Mouse (Mus musculus) heart, postnatal 10 days (tissue): Measurements from ENCODE around the gene Wnt1. TPM values are rescaled to one million over a fixed set of nuclear protein-coding genes. Genes with fewer than 3 reads are reported as not detected.
"Not testable (repeated sequence)": the region's sequence is repeated elsewhere in the genome, so short reads cannot be mapped to it uniquely, and the experiment has no call there.

Experiments
- DNase-seq, 2 experiments: peaks; one replicate each; pipeline ENCODE4 v3.0.0; 2021
- intact Hi-C: fragments of 180-260 bp; cut with DNase I; formaldehyde crosslinking; loops from one replicate; pipeline ENCODE4 v1.15.1; 2025
- total RNA-seq, 2 experiments: library from RNA; stranded (reverse); gene quantifications; 2 replicates each; pipeline ENCODE4 v1.2.3; 2021

Gene Wnt1
- total RNA-seq, 2 experiments from 2014 or later = not detected

DNA sequence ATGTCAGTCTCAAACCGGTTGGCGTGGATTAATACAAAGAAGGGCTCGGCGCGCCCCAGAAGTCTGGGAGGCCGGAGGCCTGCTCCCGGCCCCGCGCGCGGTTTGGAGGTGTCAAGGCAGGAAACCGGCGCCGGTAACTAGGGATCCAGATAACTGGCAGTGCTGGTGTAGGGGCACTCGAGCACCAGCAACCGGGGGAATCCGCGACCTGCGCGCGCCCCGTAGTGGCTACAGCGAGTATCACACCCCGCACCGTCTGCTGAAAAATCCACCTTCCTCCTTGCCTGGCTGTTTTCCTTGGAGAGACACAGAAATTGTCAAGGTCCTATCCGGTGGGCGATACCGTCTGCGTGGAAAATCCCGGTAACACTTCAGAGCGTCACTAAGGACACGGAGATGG is 14.4 kb downstream of the Wnt1 start:
- DNase-seq = peak; percentile 89 to 92
- intact Hi-C loops = loop anchor here (2.0 to 5.0 kb wide), 2 partner anchors 97 to 141 kb away; partner anchors contain the start of genes Ccdc65 and Ddx23

DNA sequence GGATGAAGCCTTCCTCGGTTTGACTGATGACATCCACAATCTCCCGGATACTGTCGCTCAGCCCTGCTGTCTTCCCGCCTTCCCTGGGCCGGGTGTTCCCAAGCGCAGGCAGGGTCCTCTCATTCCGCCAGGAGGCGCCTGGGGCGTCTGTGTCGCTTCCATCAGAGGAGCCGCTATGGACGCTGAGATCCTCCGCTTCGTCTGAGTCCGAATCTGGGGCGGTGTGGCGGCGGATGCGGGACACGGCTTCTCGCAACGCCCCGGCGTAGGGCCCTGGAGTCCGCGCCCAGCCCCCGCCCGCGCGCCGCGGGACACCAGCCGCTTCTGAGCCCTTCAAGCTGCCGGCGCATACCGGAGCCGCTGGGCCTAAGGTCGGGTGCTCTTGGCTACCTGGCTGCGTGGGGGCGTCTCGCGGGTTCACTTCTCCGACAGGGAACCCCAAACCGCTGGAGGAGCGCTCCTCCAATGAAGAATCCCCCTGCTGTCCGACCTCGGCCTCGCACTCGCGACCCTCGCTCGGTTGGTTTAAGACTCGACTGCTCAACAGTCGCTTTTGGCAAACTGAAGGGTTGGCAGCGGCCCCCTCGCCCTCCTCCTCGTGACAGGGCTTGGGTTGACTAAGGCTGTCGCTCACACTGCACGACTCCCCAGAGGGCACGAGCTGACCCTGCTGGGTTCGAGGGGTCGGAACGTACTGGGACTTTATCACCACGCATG is 15.8 kb downstream of the Wnt1 start:
- intact Hi-C loops = loop anchor here (2.0 kb wide), 1 partner anchor 143 kb away; the partner anchor contains the start of gene Ddx23
- DNase-seq = peak; percentile 80 to 86

DNA sequence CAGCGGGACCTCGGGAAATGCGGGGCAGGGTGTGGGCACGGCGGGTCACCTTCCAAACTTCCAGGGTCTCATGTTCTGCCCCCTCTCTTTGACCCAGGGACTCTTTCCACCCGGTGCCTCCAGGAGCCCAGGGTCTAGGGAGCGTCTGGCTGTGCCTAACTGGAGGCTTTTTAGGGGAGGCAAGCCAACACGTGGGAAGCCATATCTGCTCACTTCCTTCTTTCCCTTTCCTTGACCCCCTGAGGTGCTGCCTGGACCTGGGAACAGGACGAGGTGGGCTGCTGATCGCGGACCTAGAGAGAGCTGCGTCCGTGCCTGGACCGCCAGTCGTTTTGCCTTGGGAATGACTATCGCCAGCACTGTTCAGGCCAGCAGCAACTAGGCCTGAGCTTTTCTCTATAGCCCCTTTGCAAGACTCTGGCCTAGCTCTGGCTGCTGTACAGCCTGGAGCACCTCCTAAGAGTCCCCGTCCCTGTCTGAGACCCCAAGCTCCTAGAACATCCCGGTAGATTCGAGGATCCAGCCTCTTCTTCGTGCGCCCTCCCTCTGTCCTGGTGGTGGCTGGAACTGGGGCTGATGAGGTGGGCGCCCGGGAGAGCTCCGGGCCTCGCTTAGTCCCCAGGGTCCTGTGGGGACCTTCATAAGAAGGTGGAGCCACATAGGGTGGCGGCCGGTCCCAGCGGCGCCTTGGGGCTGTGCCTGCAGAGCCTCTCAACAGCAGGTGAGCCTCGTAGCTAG is 16.6 kb downstream of the Wnt1 start:
- intact Hi-C loops = no loop called here
- no peak for DNase-seq

DNA sequence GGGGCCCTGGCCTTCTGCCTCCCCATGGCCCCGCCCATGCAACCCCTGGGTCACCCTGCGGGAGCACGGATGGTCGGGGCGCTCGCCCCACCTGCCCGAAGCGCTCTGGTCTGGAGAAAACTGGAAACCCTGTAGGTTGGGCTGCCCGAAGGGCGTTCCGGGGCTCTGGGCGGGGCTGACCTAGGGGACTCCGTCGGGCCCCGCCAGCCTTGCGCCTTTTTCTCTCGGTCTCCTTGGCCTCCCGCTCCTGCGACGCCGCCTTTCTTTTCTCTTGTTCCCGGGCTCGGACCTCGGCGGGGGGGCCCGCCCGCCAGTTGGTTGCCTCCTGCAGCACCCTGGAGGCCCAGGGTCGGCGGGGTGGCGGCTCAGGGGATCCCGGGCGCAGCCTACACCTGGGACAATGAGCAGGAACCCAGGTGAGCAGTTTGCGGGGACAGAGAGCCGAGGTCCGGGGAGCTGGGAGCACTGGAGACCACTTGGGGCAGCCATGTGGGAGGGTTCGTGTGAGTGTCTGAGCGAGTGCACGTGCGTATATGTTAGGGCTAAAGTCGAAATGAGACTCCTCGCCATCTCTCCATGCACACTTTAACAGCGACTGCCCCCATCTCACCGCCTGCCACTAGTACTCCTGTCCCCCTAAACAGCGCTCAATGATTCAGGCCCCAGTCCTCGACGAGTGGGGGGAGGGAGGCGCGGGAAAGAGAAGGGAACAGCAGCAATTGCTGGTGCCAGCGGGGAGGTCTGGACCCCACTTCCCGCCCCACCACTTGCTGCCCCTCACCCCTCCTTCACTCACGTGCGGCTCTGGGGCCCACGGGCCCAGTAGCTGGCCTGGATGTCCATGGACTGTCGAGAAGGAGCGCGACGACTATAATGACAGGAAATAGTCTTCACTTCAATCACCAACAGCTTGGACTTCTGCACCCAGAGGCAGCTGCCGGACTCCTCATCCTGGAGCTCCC is 17.4 kb downstream of the Wnt1 start:
- DNase-seq = peak; percentile 8 to 35
- intact Hi-C loops = no loop called here

DNA sequence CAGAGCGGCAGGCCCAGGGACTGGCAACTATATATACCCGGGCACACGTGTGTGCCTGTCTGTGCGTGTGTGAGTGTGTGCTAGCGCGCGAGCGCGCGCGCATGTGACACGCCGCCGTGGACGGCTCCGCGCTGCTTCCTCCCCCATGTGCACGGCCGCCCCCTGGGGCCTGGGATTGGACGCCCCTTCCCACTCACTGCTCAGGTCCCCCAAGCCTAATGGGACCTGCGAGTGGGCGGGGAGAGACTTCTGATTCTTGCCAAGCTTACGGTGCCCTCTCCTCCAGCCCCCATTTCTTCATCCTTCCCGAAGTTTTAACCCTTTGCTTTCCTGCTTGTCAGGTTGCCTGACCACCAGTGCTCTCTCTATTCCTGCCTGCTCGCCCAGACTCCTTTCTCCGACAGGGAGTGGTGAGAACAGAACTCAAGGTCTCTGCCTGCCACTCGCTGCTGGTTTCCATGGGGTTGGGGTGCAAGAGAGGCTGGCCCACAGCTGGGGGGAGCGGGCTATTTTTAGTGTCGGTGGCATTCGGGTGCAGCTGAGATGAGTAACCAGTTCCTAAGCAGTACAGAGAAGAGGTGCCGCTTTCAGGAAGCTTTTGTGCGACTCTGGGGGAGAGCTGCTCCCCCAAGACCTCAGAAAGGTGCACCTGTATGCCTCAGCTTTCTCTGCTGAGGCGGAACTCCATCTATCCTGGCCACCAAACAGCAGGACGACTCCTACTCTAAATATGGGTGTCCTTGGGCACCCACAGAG is 18.4 kb downstream of the Wnt1 start:
- intact Hi-C loops = loop anchor here (2.0 kb wide), 1 partner anchor 23 kb away; the partner anchor contains the start of gene Prkag1
- DNase-seq = peak; percentile 61 to 68

DNA sequence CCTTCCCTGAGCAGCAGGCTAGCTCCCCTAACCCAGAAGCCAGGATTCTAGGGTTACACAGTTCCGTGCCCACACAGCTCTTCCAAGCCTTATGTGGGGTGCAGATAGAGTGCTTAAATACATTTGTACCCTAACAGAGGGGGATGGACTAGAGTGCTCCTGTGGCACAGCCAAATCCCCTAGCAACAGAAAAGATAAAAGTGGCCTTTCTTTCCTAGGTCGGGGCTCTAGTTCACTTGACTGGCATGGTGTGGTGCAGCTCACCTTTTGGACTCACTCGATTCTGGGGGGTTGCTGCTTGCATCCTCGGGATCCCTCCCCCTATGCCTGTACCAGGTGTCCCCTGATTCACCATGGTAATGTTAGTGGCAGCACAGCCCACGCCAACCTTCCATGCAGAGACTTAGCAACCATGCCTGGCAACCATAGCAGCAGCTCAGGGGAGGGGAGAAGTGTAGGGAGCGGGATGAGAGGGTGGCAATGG is 19.0 kb downstream of the Wnt1 start:
- intact Hi-C loops = loop anchor here (2.0 kb wide), 1 partner anchor 22 kb away; the partner anchor contains the start of gene Prkag1

DNA sequence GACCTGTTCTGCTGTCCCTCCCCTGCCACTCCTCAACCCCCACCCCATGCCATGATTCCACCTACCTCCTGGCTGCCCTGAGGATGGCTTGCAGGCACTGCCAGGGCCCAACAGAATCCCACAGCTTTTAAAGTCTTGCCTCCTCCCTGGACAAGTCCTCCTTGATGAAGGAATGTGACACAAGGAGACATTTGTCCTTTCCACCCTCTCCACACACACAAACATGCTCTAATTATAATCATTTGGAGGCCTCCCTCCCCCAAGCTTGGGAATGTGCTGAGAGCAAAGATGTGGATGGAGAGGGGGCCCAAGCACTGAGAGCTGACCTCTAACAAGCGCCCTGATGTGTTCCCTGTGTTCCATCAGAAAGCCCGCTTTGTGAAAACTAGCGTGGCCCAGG is 19.7 kb downstream of the Wnt1 start, which contains the start of gene Ddn:
TSS of gene Ddn (minus strand) at position 101 of the 400 bp plus-strand sequence.
- DNase-seq = no peak
- intact Hi-C loops = loop anchor here (2.0 kb wide), 1 partner anchor 21 kb away; the partner anchor contains the start of gene Prkag1

More for the DNA sequence above, 19.0 kb downstream of the Wnt1 start:
- DNase-seq = no peak

DNA sequence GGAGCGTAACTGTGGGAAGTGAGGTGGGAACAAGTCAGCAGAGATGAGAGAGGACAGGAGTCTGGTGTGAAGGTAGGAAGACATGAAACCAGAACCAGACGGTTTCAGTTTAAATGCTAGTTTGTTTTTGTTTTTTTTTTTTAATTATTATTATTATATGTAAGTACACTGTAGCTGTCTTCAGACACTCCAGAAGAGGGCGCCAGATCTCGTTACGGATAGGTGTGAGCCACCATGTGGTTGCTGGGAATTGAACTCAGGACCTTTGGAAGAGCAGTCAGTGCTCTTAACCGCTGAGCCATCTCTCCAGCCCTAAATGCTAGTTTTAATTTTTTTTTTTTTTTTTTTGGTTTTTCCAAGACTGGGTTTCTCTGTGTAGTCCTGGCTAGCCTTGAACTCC is 20.6 kb downstream of the Wnt1 start:
- intact Hi-C loops, DNase-seq: not testable (repeated sequence)

DNA sequence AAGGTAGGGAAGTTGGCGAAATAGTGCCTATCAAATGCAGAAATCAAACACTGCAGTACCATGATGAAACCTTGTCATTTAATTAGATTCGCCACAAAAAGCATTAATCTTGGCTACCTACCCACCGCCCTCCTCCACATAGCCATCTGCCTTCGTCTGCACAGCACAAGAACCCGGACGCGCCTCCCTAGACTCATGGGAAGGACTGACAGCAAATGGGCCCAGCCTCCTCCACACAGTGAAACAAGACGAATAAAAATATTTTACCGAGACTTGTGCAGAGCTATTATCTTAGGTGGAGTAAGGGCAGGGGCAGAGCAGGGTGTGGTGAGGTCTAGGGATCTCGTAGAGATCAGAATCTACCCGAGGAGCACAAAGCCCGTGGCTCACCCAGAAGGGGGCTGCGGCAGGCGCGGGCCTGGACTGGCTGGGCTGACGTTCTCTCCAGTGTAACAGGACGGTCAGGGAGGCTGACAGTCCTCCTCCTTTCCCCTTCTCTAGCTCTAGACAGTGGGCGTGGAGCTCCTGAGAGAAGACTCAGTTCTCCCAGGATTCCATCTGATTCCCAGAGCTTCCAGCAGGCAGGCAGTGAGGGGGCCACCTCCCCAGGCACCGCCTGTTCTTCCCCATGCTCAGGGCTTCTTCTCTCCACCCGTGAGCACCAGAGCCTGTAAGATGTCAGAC is 23.2 kb downstream of the Wnt1 start:
- intact Hi-C loops = no loop called here
- DNase-seq = no peak

DNA sequence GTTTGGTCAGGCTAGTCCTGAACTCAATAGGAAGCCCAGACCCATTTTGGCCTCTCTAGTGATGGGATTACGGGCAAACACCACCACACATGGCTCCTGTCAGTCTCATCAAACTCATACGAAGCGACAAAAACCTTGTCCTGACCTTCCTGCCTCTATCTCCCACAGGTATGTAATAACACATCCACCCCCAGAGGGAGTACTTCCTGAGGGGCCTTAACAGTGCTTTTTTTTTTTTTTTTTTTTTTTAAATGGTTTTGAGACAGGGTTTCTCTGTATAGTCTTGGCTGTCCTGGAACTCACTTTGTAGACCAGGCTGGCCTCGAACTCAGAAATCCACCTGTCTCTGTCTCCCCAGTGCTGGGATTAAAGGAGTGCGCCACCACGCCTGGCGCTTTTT is 28.5 kb downstream of the Wnt1 start:
- DNase-seq = no peak
- intact Hi-C loops = no loop called here

DNA sequence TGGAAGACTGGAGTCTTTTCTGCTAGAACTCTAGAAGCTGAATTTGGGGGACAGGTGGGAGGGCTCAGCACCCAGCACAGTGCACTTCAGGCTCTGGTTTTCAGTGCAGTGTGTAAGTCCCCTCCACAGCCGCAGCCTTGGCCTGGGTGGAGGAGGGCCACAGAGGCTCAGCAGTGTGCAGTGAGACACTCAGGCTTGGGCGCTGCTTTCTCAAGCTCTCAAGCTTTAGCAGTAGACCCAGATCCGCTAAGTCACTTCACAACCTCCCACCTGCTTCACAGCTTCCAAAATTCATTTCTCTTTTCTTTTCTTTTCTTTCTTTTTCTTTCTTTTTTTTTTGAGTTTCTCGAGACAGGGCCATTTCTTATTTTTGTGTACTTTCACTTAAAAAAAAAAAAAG is 31.3 kb downstream of the Wnt1 start:
- intact Hi-C loops = no loop called here
- no peak for DNase-seq

DNA sequence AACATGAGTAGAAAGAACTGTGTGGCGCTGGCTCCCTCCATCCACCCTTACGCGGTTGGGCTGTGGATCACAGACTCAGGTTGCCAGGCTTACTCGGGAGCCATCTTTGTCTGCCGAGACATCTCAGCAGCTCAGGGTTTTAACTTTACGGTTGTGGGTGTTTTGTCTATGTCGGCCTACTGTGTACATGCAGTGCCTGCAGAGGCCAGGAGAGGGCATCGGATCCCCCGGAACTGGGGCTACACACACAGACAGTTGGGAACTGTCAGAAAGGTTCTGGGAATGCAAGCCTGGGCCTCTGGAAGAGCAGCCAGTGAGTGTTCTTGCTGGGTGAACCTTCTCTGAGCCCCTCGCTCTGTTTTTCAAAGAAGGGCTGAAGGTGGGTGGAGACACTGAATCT is 31.7 kb downstream of the Wnt1 start:
- intact Hi-C loops = no loop called here
- no peak for DNase-seq

DNA sequence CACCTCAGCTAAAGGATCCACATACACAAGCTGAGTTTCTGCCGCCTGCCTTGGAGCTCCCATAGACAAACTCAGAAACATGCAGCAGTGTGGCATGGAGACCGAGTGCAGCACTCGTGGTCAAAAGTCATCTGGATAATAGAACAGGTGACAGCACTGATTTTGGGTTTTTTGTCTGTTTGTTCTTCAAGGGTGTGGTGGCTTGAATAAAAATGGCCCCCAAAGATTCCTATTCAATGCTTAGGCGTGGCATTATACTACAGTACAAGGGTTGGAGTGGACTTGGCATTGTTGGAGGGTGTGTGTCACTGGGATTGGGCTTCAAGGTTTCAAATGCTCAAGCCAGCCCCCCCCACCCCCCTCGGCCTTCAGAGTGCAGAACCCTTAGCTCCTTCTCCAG is 32.5 kb downstream of the Wnt1 start:
- intact Hi-C loops = no loop called here
- DNase-seq = no peak

DNA sequence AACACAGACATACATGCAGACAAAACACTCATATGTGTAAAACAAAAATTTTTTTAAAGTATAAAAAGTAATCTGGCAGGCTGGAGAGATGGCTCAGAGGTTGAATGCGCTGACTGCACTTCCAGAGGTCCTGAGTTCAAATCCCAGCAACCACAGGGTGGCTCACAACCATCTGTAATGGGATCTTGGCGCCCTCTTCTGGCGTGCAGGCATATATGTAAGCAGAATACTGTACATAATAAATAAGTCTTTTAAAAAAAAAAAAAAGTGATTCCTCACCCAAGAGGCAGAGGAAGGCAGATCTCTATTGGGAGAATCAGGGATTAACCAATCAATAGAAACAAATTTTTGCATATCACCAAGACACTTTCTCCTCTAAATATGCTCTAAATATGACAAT is 33.8 kb downstream of the Wnt1 start:
- intact Hi-C loops = no loop called here
- no peak for DNase-seq

DNA sequence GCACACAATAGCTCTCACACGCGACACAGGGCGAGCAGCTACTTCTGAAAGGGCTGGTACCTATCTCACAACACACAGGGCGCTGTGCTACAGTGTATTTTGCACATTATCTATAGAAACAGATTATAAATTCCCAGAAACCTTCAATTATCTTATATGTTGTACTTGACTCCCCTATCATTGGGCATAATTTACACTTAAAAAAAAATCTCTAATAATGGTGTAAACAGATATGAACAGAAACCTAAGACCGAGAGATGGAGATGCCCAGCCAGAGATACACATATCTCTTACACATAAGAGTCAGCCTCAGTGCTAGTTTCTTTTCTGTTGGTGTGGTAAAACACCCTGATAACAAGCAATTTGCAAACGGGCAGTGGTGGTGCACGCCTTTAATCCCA is 38.0 kb downstream of the Wnt1 start:
- DNase-seq = no peak
- intact Hi-C loops = no loop called here

DNA sequence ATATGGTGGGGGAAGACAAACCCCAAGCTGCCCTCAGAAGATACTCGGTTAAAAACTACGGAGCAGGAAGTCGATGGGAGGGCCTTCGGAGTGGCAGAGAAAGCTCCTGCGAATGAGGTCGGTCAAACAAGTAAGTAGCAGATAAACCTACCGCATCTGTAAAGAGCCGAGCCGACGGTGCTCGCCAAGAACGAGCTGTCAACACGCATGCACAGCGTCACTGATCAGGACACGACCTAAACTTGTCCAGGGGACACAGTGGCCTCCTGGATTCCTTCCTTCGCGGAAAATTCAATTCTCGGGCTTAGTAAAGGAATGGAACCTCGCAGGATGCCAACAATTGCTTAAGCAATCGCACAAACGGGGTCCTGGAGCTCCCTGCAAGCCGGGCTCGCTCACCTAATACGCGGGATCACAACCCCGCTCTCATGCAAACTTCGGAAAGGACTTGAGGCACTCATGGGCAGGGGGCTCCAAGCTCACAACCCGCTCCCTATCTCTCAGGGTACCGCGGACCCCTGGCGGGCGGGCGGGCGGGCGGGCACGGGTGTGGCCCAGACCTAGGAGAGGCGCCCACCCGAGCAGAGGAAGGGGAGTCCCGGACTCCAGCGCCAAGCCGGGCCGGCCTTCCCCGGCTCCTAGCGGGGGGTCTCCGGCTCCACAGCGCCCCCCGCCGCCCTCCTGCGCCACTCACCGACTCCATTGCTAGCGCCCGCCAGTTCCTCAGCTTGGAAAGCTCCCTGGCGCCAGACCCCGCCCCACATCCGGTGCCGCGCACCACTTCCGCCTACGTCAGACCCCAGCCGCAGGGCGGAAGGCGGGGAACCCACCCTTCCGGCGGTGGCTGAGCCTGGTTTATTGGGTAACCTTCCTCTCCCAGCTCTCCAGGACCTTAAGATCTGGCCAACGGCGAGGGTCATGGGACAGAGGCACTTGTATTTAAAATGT is 41.4 kb downstream of the Wnt1 start, which contains the start of gene Prkag1:
TSS of gene Prkag1 (minus strand) at position 786 of the 948 bp plus-strand sequence.
- intact Hi-C loops = loop anchor here (1.0 to 2.0 kb wide), 2 partner anchors 22 to 41 kb away; partner anchors contain the start of gene Ddn
- DNase-seq = peak; percentile 98

DNA sequence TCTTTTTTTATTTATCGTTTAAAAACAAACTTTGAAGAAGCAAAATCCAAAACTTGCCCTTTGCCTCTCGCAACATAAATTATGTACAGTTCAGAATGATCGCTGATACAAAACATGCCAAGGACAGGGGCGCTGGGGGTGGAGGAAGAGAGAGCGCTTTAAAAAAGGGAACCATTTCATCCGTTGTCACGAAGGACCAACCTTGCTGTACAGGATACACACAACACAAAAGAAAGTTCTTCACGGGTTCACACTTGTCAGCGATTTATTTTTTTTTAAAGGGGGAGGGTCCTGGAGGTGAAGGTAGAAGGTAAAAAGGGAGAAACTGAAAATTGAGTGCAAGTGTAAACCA is 42.0 kb downstream of the Wnt1 start:
- DNase-seq = no peak

More for the DNA sequence above, 42.0 kb downstream of the Wnt1 start:
- intact Hi-C loops = loop anchor here (1.0 to 2.0 kb wide), 3 partner anchors 23 to 41 kb away; partner anchors contain the start of gene Ddn
